Mouse (Mus musculus) forebrain, embryonic 16.5 days (tissue): Measurements from ENCODE around the gene Cdh13. TPM values are rescaled to one million over a fixed set of nuclear protein-coding genes. Genes with fewer than 3 reads are reported as not detected.
"Not testable (repeated sequence)": the region's sequence is repeated elsewhere in the genome, so short reads cannot be mapped to it uniquely, and the experiment has no call there.

ENCODE experiments used
- ATAC-seq: fragments of 200-750 bp; cut with Nextera tagmentation; 2 replicates; pipeline ENCODE4 v1.8.0; 2017; ENCODE audit warnings: mild to moderate bottlenecking, moderate library complexity
- H3K27ac ChIP-seq: fragments of 300-500 bp; sonication (generic); 2 replicates; pipeline ENCODE4 v1.5.1; 2014; ENCODE audit warnings: low read length, control low read depth
- H3K27me3 ChIP-seq: fragments of 300-500 bp; sonication (generic); replicated peaks from 2 replicates; pipeline ENCODE4 v1.6.1; 2014; ENCODE audit warnings: low read length; ENCODE audit not compliant: control insufficient read depth, insufficient read depth
- H3K36me3 ChIP-seq: fragments of 300-500 bp; sonication (generic); 2 replicates; pipeline ENCODE4 v1.6.1; 2014; ENCODE audit not compliant: control insufficient read depth, insufficient read depth
- H3K4me1 ChIP-seq: fragments of 300-500 bp; sonication (generic); replicated peaks from 2 replicates; pipeline ENCODE4 v1.6.1; 2014; ENCODE audit warnings: low read length; ENCODE audit not compliant: control insufficient read depth, insufficient read depth
- H3K4me2 ChIP-seq: fragments of 300-500 bp; sonication (generic); 2 replicates; pipeline ENCODE4 v1.6.1; 2014; ENCODE audit warnings: mild to moderate bottlenecking, low read length, control low read depth
- H3K4me3 ChIP-seq: fragments of 300-500 bp; sonication (generic); replicated peaks from 2 replicates; pipeline ENCODE4 v1.5.1; 2014; ENCODE audit warnings: mild to moderate bottlenecking, low read length, control low read depth
- H3K9ac ChIP-seq: fragments of 300-500 bp; sonication (generic); replicated peaks from 2 replicates; pipeline ENCODE4 v1.6.1; 2014; ENCODE audit warnings: low read depth, low read length, control low read depth
- H3K9me3 ChIP-seq: fragments of 300-500 bp; sonication (generic); 2 replicates; pipeline ENCODE4 v1.6.1; 2016; ENCODE audit warnings: low read length; ENCODE audit not compliant: control insufficient read depth
- WGBS: fragments of 180-500 bp; shearing (Covaris S2); extraction: QIAGEN DNeasy Blood & Tissue Kit; methylation state at CpG from one replicate; pipeline ENCODE4 v1.1.7; 2014; 5-methylcytosine and 5-hydroxymethylcytosine counted together
- polyA plus RNA-seq: library from polyadenylated mRNA; unstranded; fragments of >200 nt; fragmentation: Nextera tagmentation; extraction: Ambion mirVana; gene quantifications from 2 replicates; pipeline ENCODE4 v1.2.1, GENCODE M21; 2015

The Cdh13 gene
- polyA plus RNA-seq, 1 experiment from 2014 or later: 129 TPM

DNA sequence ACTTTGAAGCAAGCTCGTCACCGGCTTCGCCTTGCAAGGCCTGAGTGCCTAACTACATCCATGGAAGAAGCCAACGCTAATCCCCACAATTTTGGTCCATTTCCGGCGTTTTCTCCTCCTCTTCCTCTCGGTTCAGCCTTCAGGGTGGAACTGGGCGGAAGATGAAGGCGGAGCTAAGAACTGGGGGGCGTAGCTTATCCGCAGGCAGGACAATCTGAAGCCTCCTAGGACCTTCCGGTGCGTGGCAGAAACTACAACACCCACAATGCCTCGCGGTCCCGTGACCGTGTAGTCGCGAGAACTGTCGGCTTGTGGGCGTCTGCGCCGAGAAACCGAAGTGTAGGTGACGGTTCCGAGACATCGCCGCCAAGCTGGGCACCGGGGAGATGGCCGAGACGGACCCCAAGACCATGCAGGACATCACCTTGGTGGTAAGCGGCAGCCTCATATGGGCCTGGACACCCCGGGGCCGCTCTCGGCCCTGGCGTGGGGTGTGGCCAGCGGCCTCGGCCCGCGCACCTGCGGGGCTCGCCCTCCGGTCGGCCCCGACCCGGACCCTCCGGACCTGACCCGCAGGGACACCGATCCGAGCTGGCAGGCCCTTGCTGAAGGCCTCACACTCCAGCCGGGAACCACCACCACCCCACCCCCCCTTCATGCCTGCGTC is 1060.8 kb downstream of the Cdh13 start, which contains the start of gene Hsbp1:
TSS of gene Hsbp1 (plus strand) at position 299 of the 667 bp plus-strand sequence.
- WGBS: 2% methylated on average over 52 of the region's 52 CpGs
- Histone ChIP-seq H3K9ac (peak within 1 kb of the TSS; percentile 98), H3K4me1 (peaks cover 14% of the 10 kb centered on the region), H3K4me3 (peak within 1 kb of the TSS; percentile 97), H3K27me3 (no peaks in the 10 kb centered on the region; the same call in 1 of the 2 replicates), H3K36me3 (peaks cover 20% of the 10 kb centered on the region), H3K9me3 (peaks cover 3% of the 10 kb centered on the region; the same call in 1 of the 2 replicates), H3K4me2 (peak within 1 kb of the TSS; percentile 57), H3K27ac (peak within 1 kb of the TSS; percentile 65)
- ATAC-seq: peak; percentile 99

DNA sequence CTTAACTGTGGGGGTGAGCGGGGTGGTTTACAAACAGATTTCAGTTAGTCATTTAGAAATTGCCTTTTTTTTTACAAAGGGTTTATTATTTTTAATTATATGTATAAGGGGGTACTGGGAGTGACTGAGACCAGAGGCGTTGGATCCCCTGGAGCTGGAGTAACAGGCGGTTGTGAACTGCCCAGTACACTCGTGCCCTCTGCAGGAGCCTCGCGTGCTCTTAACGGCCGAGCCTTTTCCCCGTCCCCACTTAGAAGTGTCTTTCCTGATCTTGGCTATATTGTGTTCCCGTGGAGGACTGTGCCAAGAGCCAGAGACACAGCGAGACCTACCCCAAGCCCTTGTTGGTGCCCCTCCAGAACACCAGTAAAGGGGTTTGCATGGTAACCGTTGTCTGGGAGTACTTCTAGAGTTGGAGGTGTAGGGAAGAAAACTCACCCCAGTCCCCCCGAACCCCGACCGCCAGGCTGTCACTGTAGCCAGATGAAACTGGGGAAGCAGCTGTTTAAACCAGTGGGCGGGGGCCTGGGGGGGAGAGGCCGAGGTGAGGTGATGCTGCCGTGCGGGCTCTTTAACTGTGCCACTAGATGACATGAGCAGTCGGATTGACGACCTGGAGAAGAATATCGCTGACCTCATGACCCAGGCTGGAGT is 1061.6 kb downstream of the Cdh13 start:
- Histone ChIP-seq H3K36me3 (peaks cover 25% of the 10 kb centered on the region), H3K27ac (no peak overlapping the region), H3K4me3 (peak overlapping the region; percentile 97), H3K4me2 (peak overlapping the region; percentile 57), H3K27me3 (no peaks in the 10 kb centered on the region; the same call in 1 of the 2 replicates), H3K9me3 (peaks cover 3% of the 10 kb centered on the region; the same call in 1 of the 2 replicates), H3K9ac (peak overlapping the region; percentile 98), H3K4me1 (peaks cover 14% of the 10 kb centered on the region)
- 52% methylated on average over 22 of the region's 22 CpGs for WGBS
- no peak for ATAC-seq

DNA sequence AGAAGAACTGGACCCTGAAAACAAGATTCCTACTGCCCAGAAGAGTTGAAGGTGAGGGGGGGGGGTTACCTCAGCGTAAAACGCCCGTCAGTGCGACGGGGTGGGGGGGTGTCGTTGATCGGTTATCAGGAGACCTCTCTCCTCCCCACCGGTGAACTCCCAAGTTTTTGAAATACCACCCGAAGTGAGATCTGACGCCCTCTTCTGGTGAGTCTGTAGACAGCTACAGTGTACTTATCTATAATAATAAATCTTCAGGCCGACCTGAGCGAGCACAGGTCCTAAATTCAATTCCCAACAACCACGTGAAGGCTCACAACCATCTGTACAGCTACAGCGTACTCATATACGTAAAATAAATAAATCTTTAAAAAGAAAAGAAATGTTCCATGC is 1062.1 kb downstream of the Cdh13 start:
- Histone ChIP-seq H3K4me1 (peaks cover 14% of the 10 kb centered on the region), H3K36me3 (peaks cover 25% of the 10 kb centered on the region), H3K9ac (no peak overlapping the region), H3K4me2 (no peak overlapping the region; the same call in 1 of the 2 replicates), H3K4me3 (no peak overlapping the region), H3K27me3 (no peaks in the 10 kb centered on the region; the same call in 1 of the 2 replicates), H3K9me3 (peaks cover 3% of the 10 kb centered on the region; the same call in 1 of the 2 replicates), H3K27ac (no peak overlapping the region)
- no peak for ATAC-seq
- 85% methylated on average over 15 of the region's 15 CpGs for WGBS

DNA sequence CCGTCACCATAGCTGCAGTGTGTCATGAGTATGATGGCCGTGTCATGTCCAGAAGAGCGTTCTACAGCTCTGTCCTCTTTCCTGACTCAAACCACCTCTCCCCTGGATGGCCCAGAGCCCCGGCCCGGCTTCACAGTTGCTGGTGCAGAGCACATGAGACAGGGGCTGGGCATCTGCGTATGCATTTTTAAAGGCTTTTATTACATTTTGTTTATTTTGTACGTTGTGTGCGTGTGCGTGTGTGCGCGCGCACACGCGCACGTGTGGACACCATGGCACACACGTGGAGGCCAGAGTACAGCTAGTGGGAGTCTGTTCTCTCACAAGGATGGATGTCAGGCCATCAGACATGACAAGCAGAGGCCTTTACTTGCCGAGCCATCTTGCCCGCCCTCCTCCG is 1068.1 kb downstream of the Cdh13 start:
- H3K27ac ChIP-seq: no peak overlapping the region
- H3K4me3 ChIP-seq: no peak overlapping the region
- H3K9me3 ChIP-seq: no peaks in the 10 kb centered on the region
- peaks cover 24% of the 10 kb centered on the region for H3K36me3 ChIP-seq
- WGBS: 94% methylated on average over 19 of the region's 19 CpGs
- no peaks in the 10 kb centered on the region for H3K4me1 ChIP-seq
- H3K4me2 ChIP-seq: no peak overlapping the region
- no peaks in the 10 kb centered on the region for H3K27me3 ChIP-seq
- ATAC-seq: no peak
- no peak overlapping the region for H3K9ac ChIP-seq

DNA sequence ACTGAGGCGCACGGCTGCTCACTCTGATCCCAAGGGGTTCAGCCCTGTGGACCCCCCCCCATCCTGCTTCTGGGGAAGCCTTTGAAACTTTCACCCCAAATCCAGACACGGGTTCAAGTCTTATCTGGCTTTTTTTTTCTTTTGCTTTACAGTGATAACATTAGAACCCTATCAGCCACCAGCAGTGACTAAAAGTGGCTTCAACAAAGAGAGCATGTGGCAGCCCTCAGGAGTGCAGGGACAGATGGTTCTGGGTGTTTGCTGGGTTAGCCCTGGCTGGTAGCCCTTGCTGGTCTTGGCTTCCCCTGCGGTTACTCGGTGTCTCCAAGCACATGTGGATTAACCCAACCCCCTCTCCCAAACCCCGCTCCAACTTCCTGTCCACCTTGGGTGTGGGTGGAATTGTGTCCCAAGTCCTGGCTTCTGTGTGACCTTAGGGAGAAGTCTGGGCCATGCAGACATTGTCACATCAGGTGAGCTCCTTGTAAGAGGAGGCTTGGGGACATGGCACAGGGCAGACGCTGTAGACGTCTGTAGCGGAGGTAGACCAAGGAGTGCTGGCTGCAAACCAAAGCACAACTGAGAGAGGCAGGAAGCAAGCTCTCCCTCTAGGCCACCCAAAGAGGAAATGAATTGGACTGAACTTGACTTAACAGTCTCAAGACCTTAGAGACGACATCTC is 1069.6 kb downstream of the Cdh13 start:
- no peak for ATAC-seq
- H3K36me3 ChIP-seq: peaks cover 16% of the 10 kb centered on the region
- no peak overlapping the region for H3K27ac ChIP-seq
- no peaks in the 10 kb centered on the region for H3K4me1 ChIP-seq
- no peak overlapping the region for H3K9ac ChIP-seq
- no peaks in the 10 kb centered on the region for H3K27me3 ChIP-seq
- no peaks in the 10 kb centered on the region for H3K9me3 ChIP-seq
- H3K4me2 ChIP-seq: no peak overlapping the region
- no peak overlapping the region for H3K4me3 ChIP-seq
- WGBS: 82% methylated on average over 10 of the region's 10 CpGs

DNA sequence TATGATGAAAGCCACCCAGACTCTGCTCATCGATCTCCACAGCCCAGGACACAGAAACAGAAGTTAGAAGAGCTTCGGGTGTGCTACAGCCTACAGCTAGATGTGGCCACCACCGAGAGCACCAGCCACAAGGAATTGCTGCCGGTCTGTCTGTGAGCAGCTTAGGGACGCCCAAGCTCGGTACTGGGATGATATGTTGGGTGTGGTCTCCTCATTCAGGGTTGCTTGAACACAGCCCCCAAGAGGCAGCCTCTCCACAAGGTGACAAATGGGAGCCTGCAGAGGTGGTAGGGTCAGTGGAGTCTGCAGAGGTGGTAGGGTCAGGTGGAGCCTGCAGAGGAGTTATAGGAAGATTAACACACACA is 1070.1 kb downstream of the Cdh13 start:
- WGBS: 84% methylated on average over 6 of the region's 6 CpGs
- Histone ChIP-seq H3K27ac (no peak overlapping the region), H3K9ac (no peak overlapping the region), H3K4me3 (no peak overlapping the region), H3K27me3 (no peaks in the 10 kb centered on the region), H3K36me3 (peaks cover 11% of the 10 kb centered on the region), H3K4me2 (no peak overlapping the region), H3K9me3 (no peaks in the 10 kb centered on the region), H3K4me1 (no peaks in the 10 kb centered on the region)
- no peak for ATAC-seq

DNA sequence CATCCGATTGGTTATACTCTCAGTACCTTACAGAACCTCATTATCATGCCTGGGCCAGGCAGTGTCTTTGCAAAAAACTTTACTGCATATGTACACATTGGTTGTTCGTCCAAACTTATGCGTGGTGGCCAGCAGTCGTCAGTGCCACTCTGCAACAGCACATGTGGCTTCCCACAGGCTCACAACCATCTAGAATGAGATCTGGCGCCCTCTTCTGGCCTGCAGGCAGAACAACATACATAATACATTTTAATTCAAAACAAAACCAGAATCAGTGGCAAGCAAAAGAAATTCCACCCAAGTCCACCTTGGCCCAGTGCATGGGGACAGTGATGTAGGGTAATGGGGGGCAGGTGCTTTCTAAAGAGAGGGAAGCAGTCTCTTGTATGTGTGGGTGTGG is 1073.1 kb downstream of the Cdh13 start:
- ATAC-seq, H3K9ac ChIP-seq, H3K36me3 ChIP-seq, H3K27me3 ChIP-seq, H3K4me3 ChIP-seq, H3K4me2 ChIP-seq, H3K4me1 ChIP-seq, H3K27ac ChIP-seq, H3K9me3 ChIP-seq: not testable (repeated sequence)
- 61% methylated on average over 5 of the region's 5 CpGs for WGBS

DNA sequence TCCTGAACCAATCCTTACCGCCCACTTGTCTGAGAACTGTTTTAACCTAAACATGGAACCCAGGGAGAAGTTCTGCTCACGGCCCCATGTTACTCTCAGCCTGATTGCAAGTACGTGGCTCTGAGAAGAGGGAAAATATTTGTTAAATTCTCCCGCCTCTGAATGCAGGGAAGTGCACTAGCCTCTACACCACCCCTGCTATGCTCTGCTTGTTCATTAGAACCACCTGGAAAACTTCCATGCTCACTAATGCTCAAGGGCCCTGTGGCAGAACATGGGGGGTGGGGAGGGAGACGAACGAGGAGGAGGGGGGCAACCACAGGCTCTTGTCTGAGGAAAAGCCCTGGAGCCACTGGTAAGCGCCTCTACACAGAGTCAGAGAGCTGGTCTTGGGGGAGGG is 1074.6 kb downstream of the Cdh13 start:
- no peaks in the 10 kb centered on the region for H3K27me3 ChIP-seq
- no peaks in the 10 kb centered on the region for H3K9me3 ChIP-seq
- H3K4me1 ChIP-seq: no peaks in the 10 kb centered on the region
- H3K4me3 ChIP-seq: no peak overlapping the region
- WGBS: 82% methylated on average over 7 of the region's 7 CpGs
- H3K4me2 ChIP-seq: no peak overlapping the region
- no peak overlapping the region for H3K27ac ChIP-seq
- no peak for ATAC-seq
- H3K36me3 ChIP-seq: no peaks in the 10 kb centered on the region
- H3K9ac ChIP-seq: no peak overlapping the region

DNA sequence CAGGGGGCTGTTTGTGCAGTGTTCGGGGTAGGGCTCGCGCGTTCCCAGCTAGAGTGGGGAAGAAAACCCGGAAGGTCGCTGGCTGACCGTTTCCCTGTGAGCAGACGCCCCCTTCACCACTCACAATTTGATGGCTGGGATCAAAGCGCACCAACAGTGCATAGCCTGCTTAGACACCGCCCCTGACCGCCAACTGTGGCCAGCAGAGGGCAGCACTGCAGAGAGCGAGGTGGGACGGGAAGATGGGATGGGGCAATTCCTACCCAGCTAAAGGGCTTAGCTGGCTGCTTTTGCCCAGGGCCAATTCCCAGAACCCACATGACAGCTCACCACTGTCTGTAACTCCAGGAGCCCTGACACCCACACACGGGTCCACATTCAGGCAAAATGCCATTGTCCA is 1075.3 kb downstream of the Cdh13 start:
- H3K9ac ChIP-seq: no peak overlapping the region
- no peak overlapping the region for H3K4me3 ChIP-seq
- H3K4me1 ChIP-seq: no peaks in the 10 kb centered on the region
- WGBS: 51% methylated on average over 14 of the region's 14 CpGs
- H3K27ac ChIP-seq: no peak overlapping the region
- no peaks in the 10 kb centered on the region for H3K36me3 ChIP-seq
- ATAC-seq: no peak
- H3K4me2 ChIP-seq: no peak overlapping the region
- no peaks in the 10 kb centered on the region for H3K27me3 ChIP-seq
- H3K9me3 ChIP-seq: no peaks in the 10 kb centered on the region
